Mouse (Mus musculus) ES-E14 (cell line): Measurements from ENCODE around the gene Aldh9a1.

Experiments used
- CHD2 ChIP-seq: IDR thresholded peaks from 2 replicates; pipeline ENCODE4 v1.6.1; 2014; ENCODE audit warnings: mild to moderate bottlenecking, low read depth, low read length, inconsistent platforms
- HCFC1 ChIP-seq: IDR thresholded peaks from 2 replicates; pipeline ENCODE4 v1.6.1; 2012; ENCODE audit warnings: low read length, inconsistent platforms, borderline replicate concordance; ENCODE audit not compliant: insufficient read depth
- MAFK ChIP-seq: IDR thresholded peaks from 2 replicates; pipeline ENCODE4 v1.6.1; 2014; ENCODE audit warnings: mild to moderate bottlenecking, low read depth, low read length, inconsistent platforms; ENCODE audit not compliant: insufficient read depth
- ZC3H11A ChIP-seq: IDR thresholded peaks from 2 replicates; pipeline ENCODE4 v1.6.1; 2012; ENCODE audit warnings: low read depth, mild to moderate bottlenecking, inconsistent platforms, low read length, borderline replicate concordance

DNA sequence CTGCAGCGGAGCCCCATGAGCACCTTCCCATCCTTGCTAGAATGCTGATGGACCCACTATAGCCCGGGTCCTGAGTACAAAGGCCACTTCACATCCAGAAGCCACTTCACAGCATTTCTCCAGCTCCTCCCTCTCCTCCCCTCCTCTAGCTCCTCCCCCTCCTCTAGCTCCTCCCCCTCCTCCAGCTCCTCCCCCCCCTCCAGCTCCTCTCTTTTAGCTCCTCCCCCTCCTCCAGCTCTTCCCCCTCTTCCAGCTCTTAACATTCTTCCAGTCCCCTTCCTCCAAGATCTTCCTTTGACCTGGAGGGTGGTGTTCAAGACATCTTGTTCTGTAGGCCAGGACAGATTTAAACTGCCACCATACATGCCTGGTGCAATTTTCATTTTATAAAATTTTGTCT is 49.7 kb upstream of the Aldh9a1 start:
- TF ChIP-seq CHD2 (no peak), ZC3H11A (no peak), HCFC1 (no peak), MAFK (no peak)
